Mouse (Mus musculus) granulocyte monocyte progenitor cell, adult 5-6 weeks (primary cell): Measurements from ENCODE around the gene Nell2. TPM values are rescaled to one million over a fixed set of nuclear protein-coding genes. Genes with fewer than 3 reads are reported as not detected.

ENCODE experiments used
- total RNA-seq, 2 experiments: library from RNA; stranded (forward) in 1 of 2; stranded (reverse) in 1 of 2; fragments of 200-712, 200-1000 nt in 1 of 2; fragments of >200 nt in 1 of 2; fragmentation: Nextera tagmentation in 1 of 2; gene quantifications; 2 replicates each; pipeline ENCODE4 v1.2.3; 2014 to 2017

Gene Nell2
- total RNA-seq, 2 experiments from 2014 or later: not detected

Other genes with a start within 250 kb of the Nell2 start
- gene Dbx2, start 127.4 kb upstream of the Nell2 start, total RNA-seq (2014; fragmentation: Nextera tagmentation): not detected in 2 replicates
- gene Dbx2, start 127.4 kb upstream of the Nell2 start, total RNA-seq (2017): not detected in 2 replicates